Mouse (Mus musculus): ENCODE measurements around the gene Rps6kb2. TPM values are rescaled to one million over a fixed set of nuclear protein-coding genes. Genes with fewer than 3 reads are reported as not detected.

The Rps6kb2 gene
- total RNA-seq, 2 experiments from 2014 or later, result 34.0 to 46.8 TPM

GRCm38 (mm10) chr19:4104675-4105194 lies 58.4 kb downstream of the Rps6kb2 start:
- intact Hi-C loops (cut with DNase I), result loop anchor here (5.0 kb wide), 1 partner anchor 203 kb away; the partner anchor contains the start of gene Grk2
- no peak for TF ChIP-seq CTCF (IDR thresholded peaks at IDR 0.05)
- H3K4me3 ChIP-seq, result no peak overlapping the region
- no peak overlapping the region for H3K27ac ChIP-seq
- no peak for DNase-seq (ENCODE audit: extremely low spot score in 1 of 2, low spot score in 2 of 2)

Other genes with a start within 250 kb of the Rps6kb2 start
- gene Aldh3b1, start 233.5 kb downstream of the Rps6kb2 start, total RNA-seq (2021), result 1 to 10 TPM; 2.3 to 3.3 TPM
- 10 to 100 TPM; 12.9 to 16.3 TPM for gene Unc93b1, start 228.2 kb downstream of the Rps6kb2 start, total RNA-seq (2021)
- gene Aldh3b3, start 204.7 kb downstream of the Rps6kb2 start, total RNA-seq (2021), result under 1 TPM in 1 of 2 experiments, not detected in 1; 0.11 TPM
- gene Aldh3b2, start 191.0 kb downstream of the Rps6kb2 start, total RNA-seq (2021), result 1 to 10 TPM in 1 of 2 experiments, under 1 TPM in 1; 0.93 to 1.5 TPM
- 1 to 10 TPM; 3.3 to 4.1 TPM for gene Acy3, start 176.8 kb downstream of the Rps6kb2 start, total RNA-seq (2021)
- not detected for gene Tbx10, start 170.6 kb downstream of the Rps6kb2 start, total RNA-seq (2021)
- 10 to 100 TPM in 1 of 2 experiments, 1 to 10 TPM in 1; 8.3 to 10.2 TPM for gene Nudt8, start 162.8 kb downstream of the Rps6kb2 start, total RNA-seq (2021)
- gene Gm49405, start 162.7 kb downstream of the Rps6kb2 start, total RNA-seq (2021), result 1 to 10 TPM; 1.8 TPM
- 1 to 10 TPM; 4.8 to 5.9 TPM for gene Doc2g, start 160.0 kb downstream of the Rps6kb2 start, total RNA-seq (2021)
- 100 to 1,000 TPM; 242 to 257 TPM for gene Ndufv1, start 150.5 kb downstream of the Rps6kb2 start, total RNA-seq (2021)
- 100 to 1,000 TPM; 299 to 324 TPM for gene Gstp1, start 125.4 kb downstream of the Rps6kb2 start, total RNA-seq (2021)
- 10 to 100 TPM; 39.5 to 52.8 TPM for gene Gstp2, start 117.3 kb downstream of the Rps6kb2 start, total RNA-seq (2021)
- not detected for gene Gstp3, start 103.8 kb downstream of the Rps6kb2 start, total RNA-seq (2021)
- not detected for gene Cabp2, start 81.8 kb downstream of the Rps6kb2 start, total RNA-seq (2021)
- gene Cdk2ap2, start 66.2 kb downstream of the Rps6kb2 start, total RNA-seq (2021), result 10 to 100 TPM; 28.4 to 32.5 TPM
- gene Pitpnm1, start 63.4 kb downstream of the Rps6kb2 start, total RNA-seq (2021), result 100 to 1,000 TPM; 217 to 229 TPM
- 100 to 1,000 TPM; 118 to 125 TPM for gene Aip, start 37.5 kb downstream of the Rps6kb2 start, total RNA-seq (2021)
- gene Gpr152, start 23.6 kb downstream of the Rps6kb2 start, total RNA-seq (2021), result not detected
- gene Cabp4, start 19.3 kb downstream of the Rps6kb2 start, total RNA-seq (2021), result under 1 TPM in 1 of 2 experiments, not detected in 1; 0.26 TPM
- gene Coro1b, start 14.7 kb downstream of the Rps6kb2 start, total RNA-seq (2021), result 10 to 100 TPM; 72.6 to 82.2 TPM
- 1 to 10 TPM; 1.2 to 1.7 TPM for gene Ptprcap, start 9.8 kb downstream of the Rps6kb2 start, total RNA-seq (2021)
- gene Carns1, start 12.1 kb upstream of the Rps6kb2 start, total RNA-seq (2021), result 1 to 10 TPM; 6.9 to 7.3 TPM
- 1 to 10 TPM; 1.4 to 1.5 TPM for gene Tbc1d10c, start 27.9 kb upstream of the Rps6kb2 start, total RNA-seq (2021)
- 100 to 1,000 TPM; 293 to 306 TPM for gene Ppp1ca, start 28.7 kb upstream of the Rps6kb2 start, total RNA-seq (2021)
- 10 to 100 TPM in 1 of 2 experiments, 1 to 10 TPM in 1; 8.7 to 10.1 TPM for gene Rad9a, start 38.3 kb upstream of the Rps6kb2 start, total RNA-seq (2021)
- 1 to 10 TPM; 1.3 to 2.1 TPM for gene Clcf1, start 50.9 kb upstream of the Rps6kb2 start, total RNA-seq (2021)
- gene AC109138.7, start 51.0 kb upstream of the Rps6kb2 start, total RNA-seq (2021), result not detected
- gene Pold4, start 68.5 kb upstream of the Rps6kb2 start, total RNA-seq (2021), result 10 to 100 TPM; 15.4 to 17.6 TPM
- 10 to 100 TPM; 60.9 to 72.6 TPM for gene Ssh3, start 105.8 kb upstream of the Rps6kb2 start, total RNA-seq (2021)
- 10 to 100 TPM; 68.7 to 75.0 TPM for gene Ankrd13d, start 119.8 kb upstream of the Rps6kb2 start, total RNA-seq (2021)
- 100 to 1,000 TPM; 236 to 248 TPM for gene Grk2, start 142.9 kb upstream of the Rps6kb2 start, total RNA-seq (2021)
- gene Kdm2a, start 234.9 kb upstream of the Rps6kb2 start, total RNA-seq (2021), result 10 to 100 TPM; 73.2 to 92.3 TPM

All from left cerebral cortex, adult 2 months (tissue).